Mouse (Mus musculus) MEL (cell line): ENCODE results near the gene Zfp536. TPM values are rescaled to one million over a fixed set of nuclear protein-coding genes. Genes with fewer than 3 reads are reported as not detected.

Source experiments
- DNase-seq: peaks from one replicate; pipeline ENCODE4 v3.0.0; 2011; ENCODE audit warnings: low read depth, low spot score
- H3K27ac ChIP-seq: 2 replicates; pipeline ENCODE4 v1.5.1; 2012; ENCODE audit warnings: low read depth, mild to moderate bottlenecking, control low read depth, low read length, moderate library complexity; ENCODE audit not compliant: control insufficient read depth
- H3K27me3 ChIP-seq, 2 experiments: fragments of 150-350 bp in 1 of 2; sonication (generic) in 1 of 2; 2 replicates each; pipeline ENCODE4 v1.6.1; 2012; ENCODE audit warnings: low read length in 2 of 2, mild to moderate bottlenecking in 2 of 2, improper control_type of control experiment in 1 of 2, moderate library complexity in 1 of 2; ENCODE audit not compliant: insufficient read depth in 2 of 2, control insufficient read depth in 1 of 2
- H3K36me3 ChIP-seq, 2 experiments: 2 replicates each; pipeline ENCODE4 v1.6.1; 2012 to 2014; ENCODE audit warnings: low read length in 2 of 2, improper control_type of control experiment in 1 of 2, inconsistent platforms in 1 of 2, mild to moderate bottlenecking in 1 of 2; ENCODE audit not compliant: insufficient read depth in 2 of 2, control insufficient read depth in 1 of 2
- H3K4me1 ChIP-seq, 2 experiments: fragments of 150-350 bp in 1 of 2; sonication (generic) in 1 of 2; 2 replicates each; pipeline ENCODE4 v1.6.1; 2012; ENCODE audit warnings: low read length in 2 of 2, improper control_type of control experiment in 1 of 2, mild to moderate bottlenecking in 1 of 2; ENCODE audit not compliant: insufficient read depth in 2 of 2, control insufficient read depth in 1 of 2
- H3K4me3 ChIP-seq, 2 experiments: fragments of 150-350 bp in 1 of 2; sonication (generic) in 1 of 2; 2 replicates each; pipeline ENCODE4 v1.5.1; 2012; ENCODE audit warnings: low read depth in 2 of 2, low read length in 2 of 2, mild to moderate bottlenecking in 2 of 2, moderate library complexity in 2 of 2, control low read depth in 1 of 2, improper control_type of control experiment in 1 of 2; ENCODE audit not compliant: control insufficient read depth in 1 of 2, insufficient read depth in 1 of 2
- H3K79me2 ChIP-seq: 2 replicates; pipeline ENCODE4 v1.6.1; 2012; ENCODE audit warnings: mild to moderate bottlenecking, low read length, moderate library complexity; ENCODE audit not compliant: control insufficient read depth, poor library complexity, insufficient read depth
- H3K9ac ChIP-seq: 2 replicates; pipeline ENCODE4 v1.6.1; 2012; ENCODE audit warnings: low read depth, mild to moderate bottlenecking, control low read depth, low read length, moderate library complexity; ENCODE audit not compliant: control insufficient read depth, poor library complexity, severe bottlenecking
- H3K9me3 ChIP-seq: fragments of 150-350 bp; sonication (generic); replicated peaks from 2 replicates; pipeline ENCODE4 v1.6.1; 2012; ENCODE audit warnings: mild to moderate bottlenecking, low read length, improper control_type of control experiment, moderate library complexity; ENCODE audit not compliant: insufficient read depth
- E2F4 ChIP-seq: IDR thresholded peaks from 2 replicates; pipeline ENCODE4 v1.6.1; 2011; ENCODE audit warnings: low read depth, low read length, improper control_type of control experiment, borderline replicate concordance
- ELF1 ChIP-seq: IDR thresholded peaks from 2 replicates; pipeline ENCODE4 v1.6.1; 2014; ENCODE audit warnings: low read depth, mild to moderate bottlenecking, inconsistent platforms, low read length, improper control_type of control experiment, moderate library complexity
- HCFC1 ChIP-seq: IDR thresholded peaks from 2 replicates; pipeline ENCODE4 v1.6.1; 2012; ENCODE audit warnings: low read depth, mild to moderate bottlenecking, inconsistent platforms, low read length, improper control_type of control experiment, moderate library complexity
- JUND ChIP-seq: IDR thresholded peaks from 2 replicates; pipeline ENCODE4 v1.6.1; 2011; ENCODE audit warnings: low read depth, mild to moderate bottlenecking, improper control_type of control experiment, low read length
- MAFK ChIP-seq: IDR thresholded peaks from 2 replicates; pipeline ENCODE4 v1.6.1; 2011; ENCODE audit warnings: low read depth, mild to moderate bottlenecking, low read length, improper control_type of control experiment, borderline replicate concordance
- MEF2A ChIP-seq: IDR thresholded peaks from 2 replicates; pipeline ENCODE4 v1.6.1; 2014; ENCODE audit warnings: low read depth, mild to moderate bottlenecking, inconsistent platforms, low read length, improper control_type of control experiment; ENCODE audit not compliant: poor library complexity, insufficient replicate concordance, severe bottlenecking; ENCODE audit errors: extremely low read depth
- MXI1 ChIP-seq: IDR thresholded peaks from 2 replicates; pipeline ENCODE4 v1.6.1; 2011; ENCODE audit warnings: mild to moderate bottlenecking, low read depth, low read length, improper control_type of control experiment
- MYC ChIP-seq: IDR thresholded peaks from 2 replicates; pipeline ENCODE4 v1.6.1; 2011; ENCODE audit warnings: low read depth, mild to moderate bottlenecking, low read length, improper control_type of control experiment, moderate library complexity
- NELFE ChIP-seq: IDR thresholded peaks from 2 replicates; pipeline ENCODE4 v1.6.1; 2011; ENCODE audit warnings: low read depth, low read length, improper control_type of control experiment
- NRF1 ChIP-seq: IDR thresholded peaks from 2 replicates; pipeline ENCODE4 v1.6.1; 2014; ENCODE audit warnings: low read depth, mild to moderate bottlenecking, inconsistent platforms, low read length, improper control_type of control experiment, moderate library complexity; ENCODE audit not compliant: poor library complexity, insufficient read depth, severe bottlenecking
- POLR2A ChIP-seq, 2 experiments: IDR thresholded peaks; 2 replicates each; pipeline ENCODE4 v1.6.1; 2011 to 2012; ENCODE audit warnings: low read length in 2 of 2, mild to moderate bottlenecking in 2 of 2, control low read depth in 1 of 2, improper control_type of control experiment in 1 of 2, low read depth in 1 of 2, moderate library complexity in 1 of 2; ENCODE audit not compliant: control insufficient read depth in 1 of 2, insufficient read depth in 1 of 2, poor library complexity in 1 of 2
- RAD21 ChIP-seq: IDR thresholded peaks from 2 replicates; pipeline ENCODE4 v1.6.1; 2011; ENCODE audit warnings: mild to moderate bottlenecking, low read depth, low read length, improper control_type of control experiment
- SIN3A ChIP-seq: IDR thresholded peaks from 2 replicates; pipeline ENCODE4 v1.6.1; 2012; ENCODE audit warnings: low read length, improper control_type of control experiment, inconsistent platforms
- TAL1 ChIP-seq: IDR thresholded peaks from 2 replicates; pipeline ENCODE4 v1.6.1; 2012; ENCODE audit warnings: mild to moderate bottlenecking, inconsistent platforms, low read length, moderate library complexity, mixed read lengths
- TBP ChIP-seq: IDR thresholded peaks from 2 replicates; pipeline ENCODE4 v1.8.0; 2011; ENCODE audit warnings: low read depth, low read length, improper control_type of control experiment
- TCF12 ChIP-seq: IDR thresholded peaks from 2 replicates; pipeline ENCODE4 v1.6.1; 2014; ENCODE audit warnings: low read depth, mild to moderate bottlenecking, inconsistent platforms, low read length, improper control_type of control experiment, moderate library complexity
- UBTF ChIP-seq: IDR thresholded peaks from 2 replicates; pipeline ENCODE4 v1.6.1; 2012; ENCODE audit warnings: low read depth, mild to moderate bottlenecking, inconsistent platforms, low read length, improper control_type of control experiment, moderate library complexity, borderline replicate concordance; ENCODE audit not compliant: insufficient read depth
- USF1 ChIP-seq: IDR thresholded peaks from 2 replicates; pipeline ENCODE4 v1.6.1; 2014; ENCODE audit warnings: low read depth, mild to moderate bottlenecking, inconsistent platforms, low read length, improper control_type of control experiment, moderate library complexity
- USF2 ChIP-seq, 2 experiments: IDR thresholded peaks; 2 replicates each; pipeline ENCODE4 v1.6.1; 2011 to 2012; ENCODE audit warnings: improper control_type of control experiment in 2 of 2, low read length in 2 of 2, borderline replicate concordance in 1 of 2, inconsistent platforms in 1 of 2, low read depth in 1 of 2, mild to moderate bottlenecking in 1 of 2; ENCODE audit not compliant: insufficient read depth in 1 of 2
- ZC3H11A ChIP-seq: IDR thresholded peaks from 2 replicates; pipeline ENCODE4 v1.6.1; 2012; ENCODE audit warnings: low read depth, mild to moderate bottlenecking, inconsistent platforms, low read length, improper control_type of control experiment
- ZKSCAN1 ChIP-seq: IDR thresholded peaks from 2 replicates; pipeline ENCODE4 v1.6.1; 2012; ENCODE audit warnings: low read depth, mild to moderate bottlenecking, inconsistent platforms, low read length, improper control_type of control experiment, moderate library complexity
- ZMIZ1 ChIP-seq: IDR thresholded peaks from 2 replicates; pipeline ENCODE4 v1.6.1; 2012; ENCODE audit warnings: low read depth, mild to moderate bottlenecking, inconsistent platforms, low read length, improper control_type of control experiment, moderate library complexity
- ZNF384 ChIP-seq: IDR thresholded peaks from 2 replicates; pipeline ENCODE4 v1.6.1; 2012; ENCODE audit warnings: low read depth, mild to moderate bottlenecking, inconsistent platforms, low read length, improper control_type of control experiment
- polyA plus RNA-seq, 2 experiments: library from polyadenylated mRNA; stranded (reverse) in 1 of 2; unstranded in 1 of 2; fragments of >175 nt in 1 of 2; fragments of >200 nt in 1 of 2; gene quantifications; 2 replicates each; pipeline versions ENCODE4 v1.2.1 to v1.2.4; 2012; ENCODE audit warnings: low replicate concordance in 2 of 2, low read depth in 1 of 2; ENCODE audit not compliant: insufficient read length in 2 of 2, insufficient read depth in 1 of 2, missing spikeins in 1 of 2
- total RNA-seq: library from RNA; depleted of rRNA; stranded (reverse); fragments of 300-350 nt; gene quantifications from 2 replicates; pipeline ENCODE4 v1.2.3, GENCODE M21; 2012

Zfp536 gene
- total and polyA plus RNA-seq, 3 experiments: not detected

DNA sequence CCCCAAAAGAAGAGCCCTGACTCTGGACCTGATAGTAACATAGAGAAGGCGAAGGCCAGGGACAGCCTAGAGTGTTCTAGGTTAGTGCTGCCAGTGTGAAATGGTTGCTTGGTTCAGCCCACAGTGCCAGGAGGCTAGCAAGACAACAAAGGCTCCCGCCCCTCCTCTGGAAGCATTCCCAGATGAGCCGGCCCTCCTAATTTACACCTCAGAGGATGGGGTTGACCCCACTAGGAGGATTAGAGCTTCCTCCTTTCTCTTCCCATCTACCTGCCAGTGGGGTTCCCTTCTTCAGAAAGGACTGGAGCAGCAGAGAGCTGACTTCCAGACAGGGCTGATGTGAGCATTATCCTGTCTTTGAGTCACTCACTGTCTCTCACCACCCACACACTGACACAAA is 219.8 kb downstream of the Zfp536 start:
- no peaks in the 10 kb centered on the region for H3K27me3 ChIP-seq
- H3K9ac ChIP-seq: no peak overlapping the region
- no peaks in the 10 kb centered on the region for H3K4me1 ChIP-seq
- DNase-seq: no peak
- no peaks in the 10 kb centered on the region for H3K36me3 ChIP-seq
- TF ChIP-seq POLR2A (IDR thresholded peaks at IDR 0.05; ENCODE audit: control insufficient read depth in 1 of 2, insufficient read depth in 1 of 2, low read depth in 1 of 2, low read length in 2 of 2, poor library complexity in 1 of 2): no peak
- TF ChIP-seq MEF2A: no peak
- no peak for TF ChIP-seq RAD21
- TF ChIP-seq NRF1: no peak
- no peak for TF ChIP-seq TAL1
- no peak for TF ChIP-seq TBP
- no peak for TF ChIP-seq UBTF
- TF ChIP-seq JUND: no peak
- no peak for TF ChIP-seq TCF12
- no peak for TF ChIP-seq ZKSCAN1
- TF ChIP-seq MAFK: no peak
- TF ChIP-seq SIN3A: no peak
- no peak for TF ChIP-seq ZC3H11A
- no peak for TF ChIP-seq E2F4
- no peak for TF ChIP-seq ZNF384
- no peak overlapping the region for H3K27ac ChIP-seq
- H3K9me3 ChIP-seq: no peaks in the 10 kb centered on the region
- H3K4me3 ChIP-seq: no peak overlapping the region
- H3K79me2 ChIP-seq: no peaks in the 10 kb centered on the region

DNA sequence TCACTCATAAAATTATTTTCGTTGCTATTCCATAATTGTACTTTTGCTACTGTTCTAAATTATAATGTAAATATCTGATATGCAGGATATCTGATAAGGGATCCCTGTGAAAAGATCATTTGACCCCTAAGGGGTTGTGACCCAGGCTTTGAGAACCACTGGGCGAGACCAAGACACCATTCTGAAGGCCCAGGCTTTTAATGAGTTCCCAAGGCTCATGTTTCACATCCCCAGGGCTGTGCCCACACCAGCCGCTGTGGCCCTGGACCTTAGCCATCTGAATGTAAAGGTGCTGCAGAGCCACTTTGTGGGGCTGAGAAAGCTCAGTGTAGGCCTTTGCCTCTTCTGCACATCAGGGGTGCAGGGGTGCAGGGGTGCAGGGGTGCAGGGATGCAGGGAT is 221.1 kb downstream of the Zfp536 start:
- H3K36me3 ChIP-seq: no peaks in the 10 kb centered on the region
- H3K9ac ChIP-seq: no peak overlapping the region
- DNase-seq: no peak
- no peaks in the 10 kb centered on the region for H3K9me3 ChIP-seq
- H3K4me1 ChIP-seq: no peaks in the 10 kb centered on the region
- H3K27ac ChIP-seq: no peak overlapping the region
- H3K27me3 ChIP-seq: no peaks in the 10 kb centered on the region
- H3K79me2 ChIP-seq: no peaks in the 10 kb centered on the region
- TF ChIP-seq JUND (no peak), NELFE (no peak), RAD21 (no peak), USF2 (IDR thresholded peaks at IDR 0.05; ENCODE audit: borderline replicate concordance in 1 of 2, insufficient read depth in 1 of 2, low read depth in 1 of 2, low read length in 2 of 2) (no peak), USF1 (no peak), SIN3A (no peak), MYC (no peak), TAL1 (no peak), ELF1 (no peak), NRF1 (no peak), ZMIZ1 (no peak), HCFC1 (no peak), MXI1 (no peak), UBTF (no peak)
- H3K4me3 ChIP-seq: no peak overlapping the region
